Mouse (Mus musculus) frontal cortex, postnatal 14 days (tissue): ENCODE data around the gene Zfp804a.

ENCODE experiments used
- DNase-seq, 2 experiments: peaks; one replicate each; pipeline ENCODE4 v3.0.0; 2022; ENCODE audit warnings: low spot score in 2 of 2

Gene Zfp804a

DNA sequence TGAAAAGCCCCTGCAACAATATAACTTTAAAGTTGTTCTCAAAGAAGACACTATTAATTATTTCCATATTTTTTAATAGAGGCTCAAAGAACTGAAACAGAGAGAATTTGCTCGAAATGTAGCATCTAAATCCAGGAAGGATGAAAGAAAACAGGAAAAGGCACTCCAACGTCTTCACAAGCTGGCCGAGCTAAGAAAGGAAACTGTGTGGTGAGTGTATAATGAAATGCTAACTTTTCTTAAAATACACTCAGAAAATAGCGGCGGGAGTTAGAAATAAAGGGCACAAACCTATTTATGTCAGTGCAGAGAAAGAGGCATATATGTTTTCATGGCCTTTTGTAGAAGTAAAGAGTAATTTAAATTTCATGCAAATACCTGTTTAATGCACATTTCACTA is 200.4 kb downstream of the Zfp804a start:
- DNase-seq, result no peak

DNA sequence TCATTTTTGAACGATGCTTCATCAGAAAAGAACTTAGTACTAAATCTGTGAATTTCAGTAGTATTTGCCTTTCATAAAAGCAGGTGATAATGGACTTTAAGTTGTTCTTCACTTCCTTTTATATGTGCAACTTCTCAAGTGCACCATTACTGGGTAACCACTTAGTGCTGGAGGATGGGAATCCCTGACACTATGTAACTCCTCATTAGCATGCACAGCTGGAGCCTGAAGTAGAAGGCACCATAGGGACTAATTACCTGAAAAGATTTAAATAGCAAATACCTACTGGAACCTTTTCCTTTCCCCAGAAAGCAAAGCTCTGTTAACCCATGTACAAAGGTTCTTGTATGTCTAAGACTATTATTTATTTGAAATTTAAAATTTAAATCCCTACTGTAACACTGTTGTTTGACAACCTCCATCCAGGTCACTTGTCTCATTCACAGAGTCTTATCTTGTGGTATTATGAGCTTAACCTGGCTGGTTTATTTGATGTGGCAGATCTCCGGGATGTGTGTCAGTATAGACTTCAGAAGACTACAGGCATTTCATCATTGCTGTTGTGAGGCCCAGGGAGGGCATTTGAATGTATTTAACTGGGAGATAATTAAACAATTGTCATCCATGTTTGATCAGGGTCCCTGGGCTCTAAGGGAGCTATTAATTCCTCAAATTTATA is 229.7 kb downstream of the Zfp804a start:
- DNase-seq, result no peak

DNA sequence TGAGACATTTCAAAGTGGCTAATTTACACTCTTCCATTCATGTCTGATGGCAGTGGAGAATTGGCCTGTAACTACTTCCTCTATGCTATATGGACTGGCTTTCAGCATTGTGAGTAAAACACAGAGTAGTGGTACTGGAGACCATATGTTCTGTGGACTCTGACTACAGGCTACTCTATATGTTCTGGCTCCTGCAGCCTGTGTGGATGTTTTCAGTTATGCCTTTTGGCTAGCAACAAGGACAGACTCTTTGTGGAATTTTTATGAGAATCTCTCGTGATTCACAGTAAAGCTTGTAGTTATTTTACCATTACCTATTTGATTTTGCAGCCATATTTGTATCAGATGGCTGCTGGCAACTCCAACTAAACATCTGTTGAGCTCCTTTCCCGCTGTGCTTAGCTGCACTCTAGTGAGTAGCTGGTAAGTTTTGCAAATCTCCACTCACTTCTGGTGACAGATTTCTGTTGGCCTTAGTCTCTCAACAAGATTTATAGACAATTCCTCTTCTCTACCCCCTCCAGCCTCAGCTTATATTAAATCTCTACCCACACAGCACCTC is 242.0 kb downstream of the Zfp804a start:
- DNase-seq, result no peak
